Mouse (Mus musculus) kidney, adult 2 months (tissue): ENCODE measurements around the gene Gm49721.
"Not testable (repeated sequence)": the region's sequence is repeated elsewhere in the genome, so short reads cannot be mapped to it uniquely, and the experiment has no call there.

Experiments used
- CTCF ChIP-seq: fragments of 200-500 bp; conservative IDR thresholded peaks from 2 replicates; pipeline ENCODE4 v1.5.1; 2011; ENCODE audit warnings: low read depth, mild to moderate bottlenecking, control low read depth, low read length, moderate library complexity, mixed read lengths; ENCODE audit not compliant: insufficient read depth, insufficient read length
- POLR2A ChIP-seq: fragments of 200-500 bp; IDR thresholded peaks from one replicate; pipeline ENCODE4 v1.6.1; 2011; ENCODE audit warnings: low read depth, low read length, control low read depth

- TF ChIP-seq CTCF, POLR2A: not testable (repeated sequence)
Observed at GRCm38 (mm10) chr17:6967673-6968072, 11.0 kb upstream of the Gm49721 start.
